Mouse (Mus musculus) CD8-positive naive resting alpha-beta T cell, adult 57 days (primary cell): ENCODE data around the gene Pfkm. TPM values are rescaled to one million over a fixed set of nuclear protein-coding genes. Genes with fewer than 3 reads are reported as not detected.

Experiments
- total RNA-seq: library from RNA; stranded (reverse); gene quantifications from one replicate; pipeline ENCODE4 v1.2.4, GENCODE M21; 2023

Gene Pfkm
- 9.5 TPM for total RNA-seq

GRCm38 (mm10) chr15:98092372-98093120, at the start of gene Pfkm:
Gene Pfkm, plus strand, starts transcription at chr15:98092589.

GRCm38 (mm10) chr15:98093121-98094011, 977 bp downstream of the Pfkm start, which contains the start of gene Senp1:
Gene Senp1, minus strand, starts transcription at chr15:98093744.

GRCm38 (mm10) chr15:98165525-98165924, 73.1 kb downstream of the Pfkm start, which contains the start of gene Asb8:
Gene Asb8, minus strand, starts transcription at chr15:98165625.

GRCm38 (mm10) chr15:98166963-98167644, 74.7 kb downstream of the Pfkm start, which contains the start of gene Ccdc184:
Gene Ccdc184, plus strand, starts transcription at chr15:98167158.

Other genes with a start within 250 kb of the Pfkm start
- 218 TPM for gene Hdac7, start 248.1 kb upstream of the Pfkm start, total RNA-seq
- gene Vdr, start 182.0 kb upstream of the Pfkm start, total RNA-seq: 0.12 TPM
- gene Tmem106c, start 128.4 kb upstream of the Pfkm start, total RNA-seq: 14.1 TPM
- 0.24 TPM for gene Col2a1, start 87.9 kb upstream of the Pfkm start, total RNA-seq
- gene Senp1, start 1.2 kb downstream of the Pfkm start, total RNA-seq: 50.0 TPM
- gene Asb8, start 73.0 kb downstream of the Pfkm start, total RNA-seq: 18.6 TPM
- not detected for gene Ccdc184, start 74.6 kb downstream of the Pfkm start, total RNA-seq
- not detected for gene Olfr288, start 103.0 kb downstream of the Pfkm start, total RNA-seq
- not detected for gene Gm44579, start 128.4 kb downstream of the Pfkm start, total RNA-seq
- not detected for gene Olfr287, start 128.5 kb downstream of the Pfkm start, total RNA-seq
- gene Olfr286, start 141.9 kb downstream of the Pfkm start, total RNA-seq: not detected
- not detected for gene H1fnt, start 164.7 kb downstream of the Pfkm start, total RNA-seq
- not detected for gene Zfp641, start 203.6 kb downstream of the Pfkm start, total RNA-seq
- gene Olfr285, start 224.8 kb downstream of the Pfkm start, total RNA-seq: not detected
- not detected for gene Olfr284, start 248.4 kb downstream of the Pfkm start, total RNA-seq